Mouse (Mus musculus): ENCODE data around the gene Git1. TPM values are rescaled to one million over a fixed set of nuclear protein-coding genes. Genes with fewer than 3 reads are reported as not detected.
A peak's percentile ranks its signal among the peaks of the same experiment; 100 is the strongest.

Gene Git1
- total RNA-seq, 2 experiments from 2014 or later = 272 to 274 TPM

DNA sequence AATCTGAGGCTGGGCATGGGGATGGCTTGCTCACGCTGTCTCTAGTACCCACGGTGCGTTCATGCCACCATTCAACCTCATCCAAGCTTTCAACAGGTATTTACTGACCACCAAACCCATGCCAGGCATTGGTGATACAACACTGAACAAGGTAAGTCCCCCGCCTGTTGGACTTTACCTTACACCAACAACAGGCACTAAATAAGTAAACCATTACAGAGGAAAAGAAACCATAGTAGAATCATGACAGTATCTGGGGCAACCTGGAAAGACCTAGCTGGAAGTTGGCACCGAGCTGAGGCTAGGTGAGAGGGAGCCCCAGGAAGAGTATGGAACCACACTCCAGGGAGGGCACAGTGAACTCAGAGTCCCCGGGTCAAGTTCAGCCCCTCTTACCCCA is 16.5 kb upstream of the Git1 start:
- DNase-seq (ENCODE audit: extremely low spot score in 1 of 2, low spot score in 1 of 2) = no peak

GRCm38 (mm10) chr11:77483043-77483442 is 10.3 kb upstream of the Git1 start:
- DNase-seq (ENCODE audit: extremely low spot score in 1 of 2, low spot score in 1 of 2) = no peak

DNA sequence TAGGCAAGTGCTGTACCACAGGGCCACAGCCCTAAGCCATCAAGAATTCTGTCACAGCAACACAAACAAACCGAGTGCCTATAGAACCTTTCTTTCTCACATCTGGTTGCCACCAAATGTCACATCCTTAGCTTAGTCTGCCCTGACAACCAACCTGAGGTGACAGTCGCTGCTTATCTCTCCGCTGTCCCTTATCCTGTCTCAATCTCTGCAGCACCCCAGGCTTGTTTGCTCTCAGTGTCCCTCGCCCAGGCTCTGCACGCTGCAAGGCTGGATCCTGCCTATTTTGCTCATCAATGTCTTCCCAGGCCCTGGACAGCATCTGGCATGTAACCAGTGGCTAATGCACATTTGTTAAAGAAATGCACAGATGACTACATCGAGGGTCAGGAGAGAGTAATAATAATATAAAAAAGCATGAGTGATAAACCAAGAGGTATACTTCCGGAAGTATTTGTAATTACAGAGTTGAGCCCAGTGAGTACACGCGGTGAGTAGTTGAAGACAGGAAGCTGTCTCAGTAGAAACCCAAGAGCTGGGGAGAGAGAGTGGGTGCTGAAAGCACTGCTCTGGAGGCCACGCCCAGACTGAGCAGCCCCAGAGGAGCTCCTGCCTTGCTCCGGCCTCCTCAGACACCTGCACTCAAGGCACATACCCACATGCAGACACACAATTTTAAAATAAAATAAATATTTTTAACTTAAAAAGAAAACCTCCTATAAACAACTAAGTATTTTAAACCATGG is 9.7 kb upstream of the Git1 start:
- DNase-seq (ENCODE audit: extremely low spot score in 1 of 2, low spot score in 1 of 2) = no peak

- DNase-seq (ENCODE audit: extremely low spot score in 1 of 2, low spot score in 1 of 2) = no peak
Observed at GRCm38 (mm10) chr11:77485229-77485628, 8.1 kb upstream of the Git1 start.

DNA sequence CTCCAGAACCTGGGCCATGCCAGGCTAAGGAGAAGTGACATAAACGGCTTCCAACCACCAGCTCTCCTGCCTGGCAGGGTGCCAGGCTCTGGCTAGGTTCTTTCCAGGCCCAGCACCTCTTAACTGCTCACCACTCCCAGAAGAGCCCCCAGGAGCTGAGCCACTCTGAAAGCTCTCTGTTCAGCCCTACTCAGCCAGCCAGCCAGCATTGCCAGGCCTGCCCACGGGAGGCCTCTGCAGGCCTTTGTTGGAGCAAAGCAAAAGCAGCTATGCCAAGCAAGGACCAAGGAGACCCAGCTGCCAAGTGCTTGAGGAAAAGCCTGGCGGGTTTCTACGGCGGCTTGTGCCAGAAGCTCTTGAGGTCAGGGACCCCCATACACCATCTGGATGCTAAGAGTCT is 6.6 kb upstream of the Git1 start:
- DNase-seq (ENCODE audit: extremely low spot score in 1 of 2, low spot score in 1 of 2) = no peak

GRCm38 (mm10) chr11:77488771-77489581 is 4.4 kb upstream of the Git1 start:
- no peak for DNase-seq (ENCODE audit: extremely low spot score in 1 of 2, low spot score in 1 of 2)

- peak; percentile 62 to 75 for DNase-seq (ENCODE audit: extremely low spot score in 1 of 2, low spot score in 1 of 2)
Observed at GRCm38 (mm10) chr11:77489591-77490235, 3.6 kb upstream of the Git1 start, which contains the start of gene Ankrd13b. TSS of gene Ankrd13b (minus strand) at chr11:77489678.

DNA sequence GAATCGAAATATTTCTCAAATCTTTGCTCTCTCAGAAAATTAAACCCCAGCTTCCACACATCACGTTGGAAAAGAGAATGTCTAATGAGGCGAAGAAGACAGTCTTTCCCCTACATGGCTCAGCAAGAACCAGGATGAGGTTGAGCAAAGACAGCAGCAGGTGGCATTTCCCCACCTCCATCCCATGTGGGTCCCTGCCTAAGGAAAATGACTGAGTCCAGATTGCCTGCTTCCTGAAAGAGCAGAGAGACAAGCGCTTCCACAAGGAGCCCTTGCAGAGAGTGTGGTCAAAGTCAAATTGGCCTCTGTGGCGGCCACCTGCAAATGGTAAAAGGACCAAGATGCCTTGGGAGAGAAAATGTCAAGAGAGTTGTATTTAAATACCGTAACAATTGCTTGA is 2.9 kb upstream of the Git1 start:
- no peak for DNase-seq (ENCODE audit: extremely low spot score in 1 of 2, low spot score in 1 of 2)

- DNase-seq (ENCODE audit: extremely low spot score in 1 of 2, low spot score in 1 of 2) = peak; percentile 92 to 98
Observed at GRCm38 (mm10) chr11:77491123-77491501, 2.2 kb upstream of the Git1 start.

DNA sequence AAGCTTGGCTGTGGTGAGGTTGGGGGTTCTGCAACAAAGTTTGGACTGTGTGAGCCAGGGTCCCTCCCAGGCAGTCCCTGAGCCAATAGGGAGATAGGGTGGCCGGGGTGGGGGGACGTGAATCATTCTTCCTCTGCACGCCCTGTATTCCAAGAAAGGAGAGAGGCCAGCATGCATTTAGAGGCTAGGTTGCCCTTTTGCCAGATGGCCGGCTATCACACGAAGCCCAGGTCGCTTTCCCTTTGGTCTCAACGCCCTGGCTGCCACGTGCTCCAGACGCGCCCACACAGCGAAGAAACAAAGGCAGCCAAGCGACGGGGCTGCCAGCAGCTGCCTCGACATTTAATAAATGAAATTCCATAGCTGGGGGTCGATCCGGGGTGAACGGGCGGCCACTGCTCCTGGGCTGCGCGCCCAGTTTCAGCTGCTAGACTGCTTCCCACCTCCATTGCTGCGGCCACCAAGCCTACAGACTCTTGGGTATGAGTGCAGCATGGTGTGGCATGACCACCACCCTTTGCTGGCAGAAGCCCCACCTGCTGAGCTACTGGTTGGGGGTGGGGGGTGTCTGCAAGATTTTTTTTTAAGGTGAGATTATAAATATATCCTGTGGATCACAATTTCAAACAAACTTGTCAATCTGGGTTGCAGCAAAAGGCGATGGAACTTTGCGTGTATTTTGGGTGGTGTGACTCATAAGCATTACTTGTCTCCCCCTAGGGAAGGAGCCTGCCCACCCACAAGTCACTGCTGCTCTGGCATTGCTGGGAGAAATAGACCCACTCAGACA is 1.7 kb upstream of the Git1 start:
- no peak for DNase-seq (ENCODE audit: extremely low spot score in 1 of 2, low spot score in 1 of 2)

- DNase-seq (ENCODE audit: extremely low spot score in 1 of 2, low spot score in 1 of 2) = peak in 1 of 2 experiments; percentile 51
Observed at GRCm38 (mm10) chr11:77492311-77492871, 971 bp upstream of the Git1 start.

- peak; percentile 77 to 80 for DNase-seq (ENCODE audit: extremely low spot score in 1 of 2, low spot score in 1 of 2)
Observed at GRCm38 (mm10) chr11:77492911-77493332, 440 bp upstream of the Git1 start.

DNA sequence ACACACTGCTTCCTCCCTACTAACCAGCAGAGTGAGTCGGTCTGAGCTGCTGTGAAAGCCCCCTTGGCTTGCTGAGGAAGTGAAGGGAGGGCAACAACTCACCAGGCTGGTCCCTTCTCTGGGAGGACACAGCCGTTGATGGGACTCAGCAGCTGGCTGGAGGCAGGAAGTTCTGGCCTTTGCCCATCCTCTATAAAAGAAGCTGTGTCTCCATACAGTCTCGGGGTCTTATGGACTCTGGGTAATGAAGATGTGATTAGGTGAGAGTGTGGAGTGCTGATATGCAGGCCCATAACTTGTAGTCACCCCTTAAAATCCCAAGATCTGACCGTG is 948 bp downstream of the Git1 start:
- no peak for DNase-seq (ENCODE audit: extremely low spot score in 1 of 2, low spot score in 1 of 2)

DNA sequence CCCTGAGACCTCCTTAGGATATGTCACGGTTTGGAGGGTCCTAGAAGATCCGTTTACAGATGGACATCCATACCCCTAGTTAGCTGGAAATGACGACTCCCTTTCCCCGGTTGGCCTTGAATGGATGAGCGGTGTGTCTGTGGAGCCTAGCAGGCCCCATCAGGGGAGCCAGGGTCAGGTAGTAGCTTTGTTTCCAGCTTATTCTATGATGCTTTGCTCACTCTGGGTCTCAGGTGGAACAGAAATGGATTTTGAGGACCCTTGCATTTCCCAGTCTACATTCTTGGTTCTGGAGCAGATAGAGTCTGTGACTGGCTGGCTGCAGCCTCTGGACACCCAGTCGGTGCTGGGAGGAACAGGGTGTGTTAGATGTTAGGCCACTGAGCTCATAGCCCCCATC is 1.4 kb downstream of the Git1 start:
- no peak for DNase-seq (ENCODE audit: extremely low spot score in 1 of 2, low spot score in 1 of 2)

GRCm38 (mm10) chr11:77495507-77495906 is 2.1 kb downstream of the Git1 start:
- DNase-seq (ENCODE audit: extremely low spot score in 1 of 2, low spot score in 1 of 2) = no peak

- peak in 1 of 2 experiments; percentile 56 for DNase-seq (ENCODE audit: extremely low spot score in 1 of 2, low spot score in 1 of 2)
Observed at GRCm38 (mm10) chr11:77497341-77497756, 4.0 kb downstream of the Git1 start.

- DNase-seq (ENCODE audit: extremely low spot score in 1 of 2, low spot score in 1 of 2) = no peak
Observed at GRCm38 (mm10) chr11:77497851-77498250, 4.5 kb downstream of the Git1 start.

DNA sequence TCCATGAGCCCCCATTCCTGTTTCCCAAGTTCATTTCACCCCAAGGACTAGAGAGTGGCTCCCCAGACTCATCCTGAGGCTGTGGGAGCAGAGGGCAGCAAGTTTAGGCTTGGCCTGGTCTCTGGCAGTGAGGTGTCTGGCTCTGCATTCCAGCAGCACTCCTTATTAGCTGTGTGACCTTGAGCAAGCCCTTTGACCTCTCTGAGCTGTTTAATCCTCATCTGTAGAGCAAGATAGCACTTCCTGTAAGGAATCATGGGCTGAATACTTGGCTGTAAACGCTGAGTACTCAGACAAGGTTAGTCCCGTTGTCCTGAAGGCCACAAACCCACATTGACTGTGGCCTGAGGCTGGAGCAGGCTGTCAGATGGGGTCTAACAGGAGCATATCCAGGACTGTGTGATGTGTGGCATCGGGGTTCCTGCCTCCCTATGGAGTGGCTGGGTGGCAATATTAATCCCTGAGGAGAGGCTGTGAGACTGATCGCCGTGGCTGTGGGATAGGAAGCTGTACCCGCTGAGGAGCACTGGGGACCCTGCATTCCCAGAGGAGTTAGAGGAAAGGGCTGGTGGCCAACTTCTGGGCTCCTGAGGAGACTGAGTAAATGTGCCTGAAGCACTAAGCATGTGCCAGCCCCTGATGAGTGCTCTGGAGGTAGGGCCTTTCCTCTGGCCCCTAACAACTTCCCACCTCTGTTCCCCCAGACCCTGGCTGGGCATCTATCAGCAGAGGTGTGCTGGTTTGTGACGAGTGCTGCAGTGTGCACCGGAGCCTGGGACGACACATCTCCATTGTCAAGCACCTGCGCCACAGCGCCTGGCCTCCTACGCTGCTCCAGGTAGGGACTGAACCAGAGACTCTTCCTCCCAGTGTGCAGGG is 5.1 kb downstream of the Git1 start:
- no peak for DNase-seq (ENCODE audit: extremely low spot score in 1 of 2, low spot score in 1 of 2)

DNA sequence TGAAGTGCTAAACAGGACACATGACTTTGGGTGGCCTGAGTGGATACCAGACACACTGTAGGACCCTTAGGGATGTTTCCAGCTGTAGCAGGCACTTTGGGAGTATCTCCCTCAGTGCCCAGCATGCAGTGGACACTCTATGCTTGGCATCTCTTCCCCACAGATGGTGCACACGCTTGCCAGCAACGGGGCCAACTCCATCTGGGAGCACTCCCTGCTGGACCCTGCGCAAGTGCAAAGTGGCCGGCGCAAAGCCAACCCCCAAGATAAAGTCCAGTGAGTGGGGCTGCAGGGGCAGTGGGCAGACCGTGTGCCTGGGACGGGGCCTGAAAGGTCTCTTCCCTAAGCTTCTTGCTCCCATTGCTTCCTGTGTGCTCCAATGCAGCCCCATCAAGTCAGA is 6.0 kb downstream of the Git1 start:
- no peak for DNase-seq (ENCODE audit: extremely low spot score in 1 of 2, low spot score in 1 of 2)

All from layer of hippocampus, postnatal 25 days (tissue).